Mouse (Mus musculus) adrenal gland, postnatal 14 days (tissue): ENCODE data around the gene Tenm3. TPM values are rescaled to one million over a fixed set of nuclear protein-coding genes. Genes with fewer than 3 reads are reported as not detected.

ENCODE experiments used
- DNase-seq: peaks from one replicate; pipeline ENCODE4 v3.0.0; 2021; ENCODE audit warnings: mixed read lengths
- total RNA-seq: library from RNA; stranded (reverse); gene quantifications from 2 replicates; pipeline ENCODE4 v1.2.3, GENCODE M21; 2021

Tenm3 gene
- total RNA-seq, 1 experiment from 2014 or later, result 20.2 TPM

DNA sequence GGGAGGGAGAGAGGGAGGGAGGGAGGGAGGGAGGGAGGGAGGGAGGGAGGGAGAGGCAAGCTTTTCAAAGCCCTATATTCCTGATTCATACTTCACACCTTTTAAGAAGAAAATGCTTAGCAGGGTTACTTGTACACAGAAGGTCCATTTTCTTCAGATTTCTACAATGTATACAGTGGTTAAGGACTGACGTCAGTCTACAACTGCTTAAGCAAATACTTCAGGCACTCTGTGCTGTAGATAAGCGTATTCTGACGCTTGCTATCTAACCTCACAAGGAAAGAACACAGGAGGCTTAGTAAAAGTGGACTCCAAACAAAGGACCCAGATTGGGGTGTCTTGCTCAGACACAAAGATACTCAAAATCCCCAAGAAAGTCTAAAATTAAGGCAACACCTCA is 34.6 kb downstream of the Tenm3 start:
- no peak for DNase-seq

DNA sequence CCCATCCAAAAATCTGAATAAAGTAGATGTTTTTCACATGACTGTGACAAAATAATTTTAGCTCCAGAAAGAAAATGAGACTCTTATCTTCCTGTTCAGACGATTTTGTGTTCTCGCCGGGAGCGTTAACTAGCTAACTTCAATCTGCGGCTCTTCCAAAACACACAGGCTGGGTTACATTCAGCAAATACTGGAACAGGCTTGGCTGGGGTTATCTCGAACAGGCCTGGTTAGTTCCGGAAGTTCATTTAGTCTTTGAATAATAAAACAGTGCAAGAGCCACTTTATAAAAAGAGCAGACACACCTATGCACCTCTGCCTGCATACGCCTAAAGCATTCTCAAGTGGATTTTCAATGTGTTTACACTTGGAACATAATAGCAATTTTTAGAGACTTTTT is 40.7 kb downstream of the Tenm3 start:
- DNase-seq, result no peak

DNA sequence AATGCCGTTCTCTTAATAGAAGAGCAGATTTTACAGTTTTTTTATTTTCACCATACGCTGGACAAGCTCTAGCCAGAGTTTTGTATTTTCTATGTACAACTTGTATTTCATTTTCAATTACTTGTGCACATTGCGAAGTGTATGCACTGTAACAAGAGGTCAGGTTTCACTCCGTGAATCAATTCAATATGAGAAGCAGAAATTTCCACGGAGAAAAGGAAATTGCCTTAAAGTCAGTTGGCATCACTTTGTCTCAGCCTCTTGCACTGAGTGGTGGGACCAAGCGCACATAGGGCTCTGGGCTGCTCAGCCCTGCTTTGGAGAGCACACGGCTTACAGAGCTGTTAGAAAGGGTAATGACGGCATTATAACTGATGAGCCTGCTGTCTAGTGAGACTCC is 41.5 kb downstream of the Tenm3 start:
- no peak for DNase-seq

DNA sequence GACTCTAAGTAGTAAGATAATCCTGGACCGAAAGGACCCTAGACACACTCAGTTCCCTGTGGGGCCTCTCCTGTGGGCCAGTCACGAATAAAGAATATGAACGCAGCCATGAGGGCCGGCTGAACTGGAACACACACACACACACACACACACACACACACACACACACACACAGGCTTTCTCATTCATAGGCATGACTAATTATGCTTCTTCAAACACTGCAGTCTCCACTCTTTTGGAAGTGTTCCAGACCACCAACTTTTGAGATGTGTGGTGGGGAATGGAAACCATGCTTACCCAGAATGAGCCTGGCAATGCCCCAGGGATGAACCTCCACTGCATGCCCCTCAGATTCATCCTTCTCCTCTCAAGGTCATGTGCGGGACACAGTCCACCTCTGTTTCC is 45.8 kb downstream of the Tenm3 start:
- DNase-seq, result no peak

DNA sequence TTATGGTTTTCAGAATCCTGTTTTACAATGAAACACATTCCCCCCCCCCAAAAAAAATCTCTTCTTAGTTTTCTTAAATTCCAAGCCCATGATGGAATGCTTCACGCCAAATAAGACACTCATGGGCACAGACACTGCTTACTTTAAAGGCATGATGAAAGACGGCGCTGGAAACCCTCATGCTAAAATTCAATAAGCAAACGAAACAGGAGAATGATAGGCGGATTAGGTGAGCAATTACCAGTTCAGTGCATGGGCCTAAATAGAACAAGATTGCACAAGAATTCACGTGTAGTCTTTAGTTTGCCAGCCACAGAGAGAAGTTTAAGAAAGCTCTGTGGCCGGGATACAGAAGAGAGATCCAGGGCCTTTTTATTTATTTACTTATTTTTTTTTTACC is 49.5 kb downstream of the Tenm3 start:
- no peak for DNase-seq

DNA sequence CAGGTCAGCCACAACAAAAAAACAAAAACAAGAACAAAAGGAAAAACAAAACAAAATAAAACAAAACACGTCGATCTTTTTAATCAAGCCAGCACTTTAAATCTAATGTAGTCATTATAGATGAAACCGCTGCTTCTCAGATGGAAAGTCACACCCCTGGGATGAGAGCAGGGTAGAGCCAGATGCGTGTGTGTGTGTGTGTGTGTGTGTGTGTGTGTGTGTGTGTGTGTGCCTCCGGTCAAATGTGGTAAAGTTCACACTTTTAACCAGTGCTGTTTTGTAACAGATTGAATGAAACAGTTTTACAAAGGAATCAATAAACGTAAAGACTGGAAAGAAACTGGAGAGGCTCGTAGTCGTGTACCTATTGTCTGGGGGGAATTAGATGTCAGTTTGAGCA is 50.0 kb downstream of the Tenm3 start:
- no peak for DNase-seq

DNA sequence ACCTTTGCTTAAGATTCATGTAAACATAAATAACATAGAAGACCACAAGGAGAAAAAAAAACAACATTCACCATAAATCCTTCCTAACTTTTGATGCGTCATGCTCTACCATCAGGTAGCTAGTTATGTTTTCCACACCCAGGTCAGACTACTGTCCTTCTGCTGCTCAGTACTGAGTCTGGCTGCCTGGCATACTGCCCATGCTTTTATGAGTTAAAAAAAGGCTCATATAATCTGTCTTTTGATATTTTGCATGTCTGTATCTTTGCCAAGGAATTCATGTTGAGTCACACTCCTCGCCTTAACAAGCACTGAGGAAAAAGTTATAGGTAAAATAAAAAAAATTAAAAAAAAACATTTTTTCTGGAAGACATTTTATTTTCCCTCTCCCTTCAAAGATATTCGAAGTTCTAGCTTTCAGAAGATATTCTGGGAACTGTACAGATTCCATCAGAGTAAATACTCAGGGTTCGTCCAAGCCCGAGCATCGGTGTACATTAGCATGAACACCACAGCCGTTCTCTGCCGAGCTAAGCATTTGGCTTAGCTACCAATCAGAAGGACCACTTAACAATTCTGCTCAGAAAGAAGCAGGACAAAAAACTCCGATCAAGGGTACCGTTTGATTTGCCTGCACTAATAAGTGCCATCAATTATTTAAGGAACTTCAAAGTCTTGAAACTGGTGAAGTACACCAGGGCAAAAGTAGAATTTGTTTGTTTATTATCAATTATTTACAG is 51.0 kb downstream of the Tenm3 start:
- DNase-seq, result peak; percentile 58

DNA sequence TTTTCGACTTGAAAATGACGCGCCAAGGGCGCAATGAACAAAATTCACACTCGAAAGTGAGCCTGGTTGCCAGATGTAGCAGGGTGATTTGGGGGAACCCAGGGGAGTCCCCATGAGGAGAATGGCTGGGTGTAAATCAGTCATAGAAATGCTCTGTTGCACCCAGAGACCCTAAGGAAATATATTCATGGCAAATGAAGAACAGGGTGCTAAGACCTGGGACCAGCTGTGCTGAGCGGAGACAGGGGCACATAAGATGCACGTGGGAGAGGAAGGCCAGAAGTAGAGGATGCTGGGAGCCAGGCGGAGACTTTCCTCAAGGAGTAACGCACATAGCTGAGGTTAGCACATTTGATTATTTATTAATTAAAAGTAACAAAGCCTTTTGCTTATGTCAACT is 60.4 kb downstream of the Tenm3 start:
- peak; percentile 42 for DNase-seq

DNA sequence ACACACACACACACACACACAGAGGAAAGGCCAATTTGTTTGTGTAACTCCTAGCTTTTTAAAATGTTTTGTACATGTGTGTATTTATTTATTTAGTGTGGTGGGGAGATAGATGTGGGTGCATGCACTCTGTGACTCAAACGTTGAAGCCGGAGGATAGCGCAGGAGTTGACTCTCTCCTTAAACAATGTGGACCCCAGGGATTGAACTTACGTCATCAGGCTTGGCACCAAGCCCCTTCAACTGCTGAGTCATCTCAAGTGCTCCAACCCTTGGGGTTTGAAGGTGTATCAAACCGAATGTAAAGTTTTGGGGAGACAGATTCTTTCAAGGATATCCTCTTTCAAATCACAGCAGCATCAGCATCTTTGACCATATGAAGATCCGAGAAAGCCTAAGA is 63.1 kb downstream of the Tenm3 start:
- no peak for DNase-seq

DNA sequence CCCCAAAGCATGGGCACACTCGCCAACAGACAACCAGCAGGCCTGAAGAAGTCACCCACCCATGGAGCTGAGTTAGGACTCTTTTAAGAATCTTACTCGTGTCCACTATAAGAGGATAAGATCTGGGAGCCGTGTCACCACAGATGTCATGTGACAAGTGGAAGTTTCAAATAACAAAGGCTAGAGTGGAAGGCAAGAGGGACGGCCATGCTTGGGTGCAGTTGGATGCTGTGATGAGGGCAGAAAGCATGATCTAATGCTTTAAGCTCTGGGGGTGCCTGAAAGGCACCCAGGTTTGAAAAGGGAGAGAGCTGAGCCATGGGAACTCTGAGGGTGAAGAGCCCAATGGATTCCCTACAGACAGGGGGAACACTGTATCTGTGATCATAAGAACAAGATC is 64.6 kb downstream of the Tenm3 start:
- no peak for DNase-seq

DNA sequence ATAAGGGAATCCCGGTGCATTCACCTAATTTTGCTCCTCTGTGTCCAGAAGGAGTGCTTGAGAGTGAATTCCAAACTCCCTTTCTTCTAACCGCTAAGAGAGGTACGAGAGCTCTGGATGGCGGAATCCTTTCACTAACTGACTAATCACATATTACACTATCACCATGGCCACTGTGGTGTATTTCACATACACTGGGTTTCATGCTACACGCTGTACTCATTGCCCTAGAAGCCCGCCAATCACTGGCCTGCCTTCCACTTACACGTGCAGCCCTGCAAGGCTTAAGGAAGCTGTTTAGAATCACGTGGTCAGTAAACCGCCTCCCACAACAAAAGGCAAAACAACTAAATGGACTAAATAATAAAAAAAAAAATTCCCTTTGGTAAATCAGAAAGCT is 67.7 kb downstream of the Tenm3 start:
- DNase-seq, result no peak

DNA sequence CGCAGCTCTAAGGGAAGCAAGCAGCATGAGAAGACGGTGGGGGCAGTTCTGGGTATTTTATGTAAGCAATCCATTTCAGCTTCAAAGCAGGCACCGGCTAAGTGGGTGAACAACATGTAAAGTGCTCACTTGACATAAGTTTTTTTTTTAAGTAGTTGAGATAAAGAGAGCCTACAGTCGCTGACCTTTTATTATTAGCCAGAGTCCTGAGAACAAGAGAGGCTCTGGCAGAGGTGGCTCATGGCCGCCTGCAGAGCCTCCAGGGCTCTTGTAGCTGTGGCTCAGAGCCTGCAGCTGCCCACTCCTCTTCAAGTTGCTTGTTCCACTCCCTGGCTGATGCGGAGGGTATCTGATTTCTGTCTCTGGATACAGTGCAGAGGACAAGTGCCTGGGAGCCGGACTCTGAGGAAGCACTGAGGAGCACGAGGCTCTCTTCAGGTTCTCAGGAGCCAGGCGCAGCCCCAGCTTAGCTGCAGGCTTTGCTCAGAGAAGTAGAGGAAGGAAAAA is 68.2 kb downstream of the Tenm3 start:
- no peak for DNase-seq

DNA sequence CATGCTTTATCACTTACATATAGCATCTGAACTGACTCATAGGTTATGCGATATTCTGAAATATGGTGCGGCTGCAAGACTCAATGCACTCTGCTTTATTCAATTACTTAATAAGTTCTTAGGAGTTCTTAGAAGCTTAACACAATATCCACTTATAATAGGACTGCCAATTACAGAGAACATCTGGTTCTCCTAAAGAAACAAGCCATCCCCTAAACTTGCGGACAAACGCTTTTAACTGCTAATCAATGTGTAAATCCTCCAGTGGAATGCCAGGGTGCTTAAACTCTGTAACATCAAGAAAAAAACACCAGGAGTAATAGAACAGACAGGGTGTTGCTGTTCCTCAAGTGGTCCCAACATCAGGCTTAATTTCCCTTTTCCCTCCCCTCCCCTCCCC is 68.9 kb downstream of the Tenm3 start:
- DNase-seq, result no peak

DNA sequence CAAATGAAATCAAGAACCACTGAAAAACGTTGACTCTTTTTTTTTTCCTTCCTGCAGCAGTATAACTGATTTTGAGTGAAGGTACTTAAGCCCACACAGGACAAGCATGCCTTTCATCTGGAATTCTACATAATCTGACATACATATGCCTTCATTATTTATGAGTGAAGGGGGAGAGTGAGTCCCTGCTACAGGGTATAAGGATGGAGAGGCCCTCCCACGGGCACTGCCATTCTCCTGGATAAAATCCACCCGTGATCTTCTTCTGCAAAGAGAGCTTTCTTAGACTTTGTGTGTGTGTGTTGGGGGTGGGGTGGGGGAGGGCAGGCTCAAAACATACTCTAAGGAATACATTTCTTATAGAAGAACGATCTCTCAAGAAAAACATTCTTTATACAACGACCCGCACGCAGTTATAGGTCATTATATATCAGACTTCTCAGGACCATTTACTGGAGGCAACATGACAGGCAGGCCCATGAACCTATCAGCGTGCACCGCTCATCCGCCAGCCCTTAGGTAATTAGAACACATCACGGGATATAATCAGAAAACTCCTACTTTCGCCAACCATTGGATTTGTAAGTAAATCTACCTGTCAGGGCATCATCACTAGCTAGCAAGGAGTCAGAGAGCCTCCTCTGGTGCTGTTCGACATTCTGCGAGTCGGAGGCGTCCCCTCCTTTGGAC is 77.1 kb downstream of the Tenm3 start:
- no peak for DNase-seq

DNA sequence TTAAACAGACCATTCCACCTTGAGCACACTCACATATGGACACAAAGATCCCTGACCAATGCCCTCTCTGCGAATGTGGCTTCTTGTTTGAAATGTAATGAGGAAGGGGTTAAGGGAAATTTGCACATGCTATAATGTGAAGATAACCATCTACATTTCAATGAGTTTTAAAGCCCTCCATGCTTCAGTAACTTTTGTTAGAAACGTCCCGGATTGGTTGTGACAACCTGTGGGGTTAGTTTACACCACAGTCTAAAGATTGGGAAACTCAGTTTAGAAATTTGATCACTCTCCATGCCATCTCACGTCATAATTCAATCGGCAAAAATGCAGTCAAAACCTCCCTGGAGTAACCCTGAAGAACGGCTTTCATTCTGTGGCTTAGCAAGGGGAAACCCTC is 78.5 kb downstream of the Tenm3 start:
- DNase-seq, result no peak

DNA sequence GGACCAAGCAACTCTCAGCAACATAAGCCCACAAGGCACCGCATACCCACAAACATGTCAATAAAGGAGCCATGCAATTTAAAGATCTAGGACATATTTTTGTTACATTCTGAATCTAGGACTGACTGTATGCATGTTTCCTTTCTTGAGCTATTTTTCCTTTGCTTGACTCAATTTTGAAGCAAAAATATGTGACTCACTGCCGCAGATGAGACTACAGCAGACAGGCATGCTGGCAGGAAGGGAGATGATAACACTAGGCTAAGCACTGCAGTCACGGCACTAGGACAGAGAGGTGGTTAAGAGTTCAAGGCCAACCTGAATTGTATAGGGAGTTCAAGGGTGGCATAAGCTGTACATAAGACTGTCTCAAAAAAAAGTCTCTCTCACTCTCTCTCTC is 79.7 kb downstream of the Tenm3 start:
- DNase-seq, result no peak

DNA sequence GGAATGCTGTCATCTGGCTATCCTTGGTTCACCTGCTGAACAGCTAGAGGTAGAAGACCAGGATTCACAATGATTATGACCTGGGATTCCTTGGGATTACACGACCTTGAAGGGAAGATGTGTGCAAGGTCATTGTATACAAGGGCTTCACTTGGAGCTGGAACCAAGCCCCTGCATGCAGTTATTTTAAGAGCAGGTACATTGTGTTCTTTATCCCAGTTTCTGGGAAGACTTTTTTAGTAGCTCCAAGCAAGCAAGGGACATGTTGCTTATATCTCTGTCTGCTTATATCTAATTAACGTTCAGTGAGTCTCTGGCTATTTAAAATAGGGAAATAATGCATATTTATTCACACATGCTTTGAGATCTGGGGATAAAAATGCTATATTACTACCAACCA is 86.9 kb downstream of the Tenm3 start:
- DNase-seq, result no peak

DNA sequence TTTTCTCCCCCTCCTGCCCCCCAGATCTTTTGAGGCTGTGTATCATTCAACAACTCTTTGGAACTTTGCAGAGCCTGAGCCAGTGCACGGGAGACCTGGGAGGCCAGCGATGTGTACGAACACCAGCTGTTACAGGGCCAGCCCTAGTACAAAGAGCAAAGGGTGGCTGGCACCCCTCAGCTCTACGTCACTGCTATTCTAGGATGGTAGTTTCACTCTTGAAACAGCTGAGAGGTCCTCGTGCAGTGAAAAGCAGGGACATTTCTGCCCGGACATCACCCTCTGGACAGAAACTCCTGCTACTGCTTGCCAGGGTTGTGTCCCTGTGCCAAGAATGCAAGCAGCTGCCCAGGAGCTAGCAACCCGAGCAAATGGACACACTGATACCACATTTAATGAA is 88.3 kb downstream of the Tenm3 start:
- DNase-seq, result no peak

DNA sequence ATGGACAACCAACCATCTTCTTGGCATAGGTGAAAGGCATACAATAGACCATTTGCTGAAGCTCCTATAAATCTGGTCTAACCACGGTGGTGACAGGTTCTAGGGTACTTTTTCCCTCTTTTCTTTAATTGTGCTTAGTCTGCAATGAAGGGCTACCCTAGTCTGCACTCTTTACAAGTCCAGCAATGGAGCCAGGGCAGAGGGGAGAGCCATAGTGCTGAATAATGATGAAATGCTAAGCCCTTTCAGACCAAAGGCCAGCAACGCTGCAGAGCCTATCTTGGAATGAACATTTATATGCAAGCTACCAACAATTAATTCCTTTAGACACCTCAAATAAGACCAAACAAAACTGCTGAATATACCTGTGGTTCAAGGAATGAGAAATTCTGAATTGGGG is 88.8 kb downstream of the Tenm3 start:
- DNase-seq, result no peak

DNA sequence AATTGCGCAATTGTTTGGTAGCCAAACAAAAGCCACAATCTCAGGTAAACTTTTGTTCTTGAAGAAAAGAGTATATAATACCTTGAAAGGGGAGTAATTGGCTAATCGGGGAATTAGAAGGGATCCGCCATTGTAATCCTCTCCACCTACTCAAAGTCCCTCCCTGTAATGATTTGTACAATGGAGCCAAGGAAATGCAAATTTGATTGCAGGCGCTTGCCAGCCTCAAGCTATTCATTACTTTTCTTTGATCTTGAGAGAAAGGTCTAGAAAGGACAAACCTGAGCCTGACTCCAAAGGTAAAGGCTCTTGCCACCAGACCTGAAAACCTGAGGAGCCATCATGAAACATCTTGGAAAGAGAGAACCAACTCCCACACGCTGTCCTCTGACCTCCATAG is 91.8 kb downstream of the Tenm3 start:
- DNase-seq, result no peak

DNA sequence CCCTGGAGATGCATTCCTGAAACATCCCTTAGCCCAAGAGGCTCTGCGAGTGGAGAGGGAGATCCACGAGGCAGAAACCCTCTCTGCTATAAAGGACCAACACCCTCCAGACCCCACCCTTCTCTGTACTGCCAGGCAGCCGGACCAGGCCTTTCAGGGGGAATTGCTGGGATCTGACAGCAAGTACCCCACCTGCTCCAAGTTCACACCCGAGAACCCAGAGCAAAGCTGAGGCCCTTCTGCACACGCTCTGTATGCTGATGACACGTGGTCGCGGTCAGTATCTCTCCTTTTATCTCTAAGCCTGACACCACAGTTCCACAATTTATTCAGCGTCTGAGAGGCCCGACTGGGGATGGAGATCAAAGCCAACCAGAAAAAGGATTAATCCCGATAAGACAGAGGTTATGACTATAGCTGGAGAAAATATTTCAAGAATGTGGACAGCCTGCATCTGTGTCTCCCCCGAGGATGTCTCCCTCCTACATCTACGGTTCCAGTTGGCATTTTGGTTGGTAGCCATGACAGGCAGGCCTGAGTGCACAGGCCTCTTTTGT is 95.2 kb downstream of the Tenm3 start:
- no peak for DNase-seq

DNA sequence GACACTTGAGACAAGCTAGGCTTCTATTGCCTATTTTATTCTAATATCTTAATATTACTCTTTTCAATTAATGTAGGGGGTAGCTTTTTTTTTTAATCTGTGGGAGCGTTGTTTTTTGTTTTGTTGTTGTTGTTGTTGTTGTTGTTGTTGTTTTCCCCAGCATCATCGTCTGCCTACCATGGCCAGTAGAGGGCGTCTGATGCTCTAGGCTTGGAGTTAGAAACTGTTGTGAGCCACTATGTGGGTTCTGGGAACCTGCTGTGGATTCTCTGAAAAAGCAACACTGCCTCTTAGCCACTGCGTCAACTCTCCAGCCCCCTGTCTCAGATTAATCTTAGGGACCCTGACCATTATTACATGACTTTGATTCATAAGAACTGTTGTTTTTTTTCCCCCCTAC is 99.8 kb downstream of the Tenm3 start:
- no peak for DNase-seq

DNA sequence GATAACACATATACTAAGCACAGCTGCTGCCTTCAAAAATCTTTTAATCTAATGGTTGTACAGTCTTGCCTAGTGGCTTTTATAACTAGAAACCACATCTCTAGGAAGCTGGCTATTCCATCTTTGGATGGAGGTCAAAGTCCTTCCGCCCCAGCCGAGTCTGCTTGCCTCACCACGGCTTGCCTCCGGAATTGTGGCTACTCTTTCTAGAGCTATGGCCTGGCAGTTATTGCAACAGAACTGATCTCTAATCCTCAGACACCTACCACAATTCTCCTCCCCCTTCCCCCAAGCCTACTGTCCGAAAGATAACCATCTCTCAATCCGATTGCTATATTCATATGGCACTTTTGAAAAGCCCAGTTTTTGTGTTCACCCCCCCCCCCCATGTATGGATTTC is 101.0 kb downstream of the Tenm3 start:
- no peak for DNase-seq

DNA sequence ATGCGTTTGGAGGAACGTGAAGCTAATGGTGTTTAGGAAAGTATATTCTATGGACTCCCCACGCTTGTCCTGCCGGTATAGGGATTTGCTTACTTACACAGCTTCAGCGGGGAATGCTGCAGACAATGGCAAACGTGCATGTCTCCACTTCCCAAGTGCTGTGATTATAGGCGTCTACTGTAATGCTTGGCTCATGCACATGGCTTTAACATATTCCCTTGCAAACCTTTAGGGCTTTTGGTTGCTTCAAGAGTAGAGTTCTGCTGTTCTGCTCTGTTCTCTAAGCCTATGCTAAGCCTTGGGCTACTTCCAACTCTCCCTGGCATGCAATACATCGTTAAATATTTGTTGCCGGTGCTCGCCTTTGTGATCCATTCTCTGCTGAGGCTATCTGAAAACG is 102.8 kb downstream of the Tenm3 start:
- no peak for DNase-seq
